ENCODE assay signal across 17 mouse cellular contexts in the genomic region with DNA sequence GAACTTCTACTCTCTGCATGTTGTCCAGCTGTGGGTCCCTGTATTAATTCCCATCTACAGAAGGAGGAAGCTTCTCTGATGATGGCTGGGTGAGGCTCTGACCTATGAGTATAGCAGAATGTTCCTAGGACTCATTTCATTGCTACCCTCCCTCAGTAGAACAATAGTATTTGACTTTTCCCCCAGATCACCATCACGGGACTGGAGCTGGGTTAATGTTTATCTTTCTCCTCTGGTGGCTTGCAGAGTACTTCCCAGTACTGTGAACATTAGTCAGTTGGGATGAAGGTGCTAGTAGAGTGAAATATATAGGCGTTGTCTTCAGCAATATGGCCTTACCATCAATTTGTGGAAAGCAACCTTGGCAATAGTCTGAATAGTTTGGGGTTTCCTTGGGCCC. TPM values are rescaled to one million over a fixed set of nuclear protein-coding genes. Genes with fewer than 3 reads are reported as not detected.
"Had no signal": no experiment of that assay in that cellular context is flagged by ENCODE, and none has a peak within 500 bp of the region (broad histone marks: within the 10 kb centered on the region; RNA-seq: fewer than 3 reads in every experiment).

No protein-coding gene starts in this region.

- H3K4me1 ChIP-seq: hindbrain, embryonic 15.5 days; limb, embryonic 13.5 days; liver, embryonic 12.5 days; midbrain, embryonic 10.5 days; neural tube, embryonic 15.5 days had no signal

- DNase-seq: left cerebral cortex, postnatal 4 days; lung, embryonic 14.5 days; lung, postnatal 10 days; lung, postnatal 4 days; midbrain, embryonic 14.5 days; right cerebral cortex, adult 18-20 months; right cerebral cortex, postnatal 25 days; thymus, adult 18-20 months; thymus, postnatal 14 days had no signal

- ATAC-seq: liver, embryonic 12.5 days had no signal

- H3K9me3 ChIP-seq: hindbrain, embryonic 15.5 days; limb, embryonic 13.5 days; liver, embryonic 12.5 days; midbrain, embryonic 10.5 days; neural tube, embryonic 15.5 days had no signal

- H3K27me3 ChIP-seq: hindbrain, embryonic 15.5 days; limb, embryonic 13.5 days; liver, embryonic 12.5 days; neural tube, embryonic 15.5 days had no signal

- H3K27ac ChIP-seq: hindbrain, embryonic 15.5 days; layer of hippocampus, adult 2 months; limb, embryonic 13.5 days; liver, embryonic 12.5 days; midbrain, embryonic 10.5 days; neural tube, embryonic 15.5 days had no signal

- H3K9ac ChIP-seq: hindbrain, embryonic 15.5 days; limb, embryonic 13.5 days; liver, embryonic 12.5 days; lung, embryonic 14.5 days; neural tube, embryonic 15.5 days had no signal

- H3K36me3 ChIP-seq: hindbrain, embryonic 15.5 days; limb, embryonic 13.5 days; liver, embryonic 12.5 days; midbrain, embryonic 10.5 days; neural tube, embryonic 15.5 days had no signal

- H3K4me2 ChIP-seq: hindbrain, embryonic 15.5 days; limb, embryonic 13.5 days; liver, embryonic 12.5 days; lung, embryonic 14.5 days; neural tube, embryonic 15.5 days had no signal

- H3K4me3 ChIP-seq: hindbrain, embryonic 15.5 days; layer of hippocampus, adult 2 months; limb, embryonic 13.5 days; liver, embryonic 12.5 days; midbrain, embryonic 10.5 days; myocyte; neural tube, embryonic 15.5 days had no signal

RNA-seq across cellular contexts. Expression of a gene that starts 31.5 kb away (rescaled TPM):
- polyA plus RNA-seq: midbrain, embryonic 10.5 days; neural tube, embryonic 11.5 days had no signal
